Mouse (Mus musculus): ENCODE results near the gene 4933402N03Rik. TPM values are rescaled to one million over a fixed set of nuclear protein-coding genes. Genes with fewer than 3 reads are reported as not detected.

The 4933402N03Rik gene
- total RNA-seq (2023), result not detected in 2 replicates

DNA sequence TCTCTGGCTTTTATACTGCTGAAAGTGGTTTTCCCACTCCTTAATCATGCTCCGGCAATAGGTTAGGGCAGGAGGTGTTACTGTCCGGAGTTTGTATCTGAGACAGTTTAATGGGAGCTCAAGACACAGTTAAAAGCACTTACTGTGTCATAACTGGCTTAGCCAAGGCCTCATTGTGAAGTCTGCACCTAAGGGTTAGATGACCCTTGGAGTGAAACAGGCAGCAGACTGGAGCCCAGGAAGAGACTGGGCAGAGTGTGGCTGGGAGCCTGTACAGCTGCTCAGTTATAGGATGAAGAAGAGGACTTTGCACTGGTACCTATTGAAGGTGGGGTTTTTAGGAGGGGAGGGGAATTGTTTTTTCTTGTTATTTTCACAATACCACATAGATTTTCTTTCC, at the start of gene 4933402N03Rik:
TSS of gene 4933402N03Rik (minus strand) at position 101 of the 400 bp plus-strand sequence.

GRCm38 (mm10) chr7:131174121-131174520, 28.0 kb upstream of the 4933402N03Rik start, which contains the start of gene 5430419D17Rik:
TSS of gene 5430419D17Rik (plus strand) at chr7:131174402.

Other genes with a start within 250 kb of the 4933402N03Rik start
- gene Htra1, start 210.2 kb downstream of the 4933402N03Rik start, total RNA-seq (2023), result 0.22 TPM in 1 of 2 replicates, not detected in the other
- gene Dmbt1, start 114.3 kb downstream of the 4933402N03Rik start, total RNA-seq (2023), result not detected in 2 replicates
- not detected in 2 replicates for gene 5430419D17Rik, start 28.1 kb upstream of the 4933402N03Rik start, total RNA-seq (2023)
- gene Cuzd1, start 176.0 kb upstream of the 4933402N03Rik start, total RNA-seq (2023), result not detected in 2 replicates
- gene Fam24b, start 183.2 kb upstream of the 4933402N03Rik start, total RNA-seq (2023), result not detected in 2 replicates
- not detected in 2 replicates for gene Fam24a, start 187.6 kb upstream of the 4933402N03Rik start, total RNA-seq (2023)
- 8.1 and 10.0 TPM in 2 replicates for gene 2310057M21Rik, start 216.4 kb upstream of the 4933402N03Rik start, total RNA-seq (2023)
- gene Pstk, start 224.8 kb upstream of the 4933402N03Rik start, total RNA-seq (2023), result 1.7 and 4.5 TPM in 2 replicates

Measured in neutrophil, adult 65 days (primary cell).